Mouse (Mus musculus) hindbrain, postnatal 0 days (tissue): ENCODE measurements around the gene Esp6. TPM values are rescaled to one million over a fixed set of nuclear protein-coding genes. Genes with fewer than 3 reads are reported as not detected.

Experiments used
- ATAC-seq: fragments of 200-750 bp; cut with Nextera tagmentation; 2 replicates; pipeline ENCODE4 v1.8.0; 2017; ENCODE audit warnings: mild to moderate bottlenecking, moderate TSS enrichment, moderate library complexity
- DNase-seq: peaks from one replicate; pipeline ENCODE4 v3.0.0-alpha.2; 2015; ENCODE audit warnings: low spot score
- H3K27ac ChIP-seq: fragments of 300-500 bp; sonication (generic); 2 replicates; pipeline ENCODE4 v1.5.1; 2014; ENCODE audit warnings: mild to moderate bottlenecking
- H3K27me3 ChIP-seq: fragments of 300-500 bp; sonication (generic); 2 replicates; pipeline ENCODE4 v1.6.1; 2014; ENCODE audit warnings: low read length, mixed read lengths; ENCODE audit not compliant: insufficient read depth
- H3K36me3 ChIP-seq: fragments of 300-500 bp; sonication (generic); 2 replicates; pipeline ENCODE4 v1.6.1; 2014; ENCODE audit warnings: low read length, mixed read lengths; ENCODE audit not compliant: insufficient read depth
- H3K4me1 ChIP-seq: fragments of 300-500 bp; sonication (generic); 2 replicates; pipeline ENCODE4 v1.6.1; 2014; ENCODE audit warnings: antibody characterized with exemption, low read length, mixed read lengths; ENCODE audit not compliant: insufficient read depth
- H3K4me2 ChIP-seq: fragments of 300-500 bp; sonication (generic); 2 replicates; pipeline ENCODE4 v1.6.1; 2014; ENCODE audit warnings: low read depth, mild to moderate bottlenecking, low read length, moderate library complexity, mixed read lengths
- H3K4me3 ChIP-seq: fragments of 300-500 bp; sonication (generic); 2 replicates; pipeline ENCODE4 v1.5.1; 2014; ENCODE audit warnings: low read length
- H3K9ac ChIP-seq: fragments of 300-500 bp; sonication (generic); replicated peaks from 2 replicates; pipeline ENCODE4 v1.6.1; 2014; ENCODE audit warnings: mild to moderate bottlenecking, low read length, moderate library complexity, mixed read lengths
- H3K9me3 ChIP-seq: fragments of 300-500 bp; sonication (generic); 2 replicates; pipeline ENCODE4 v1.6.1; 2016; ENCODE audit warnings: low read length, mixed read lengths
- CTCF ChIP-seq: IDR thresholded peaks from 2 replicates; pipeline ENCODE4 v1.5.1; 2016; ENCODE audit warnings: antibody characterized with exemption, control low read depth, low read depth
- polyA plus RNA-seq: library from polyadenylated mRNA; unstranded; fragments of >200 nt; fragmentation: Nextera tagmentation; extraction: Ambion mirVana; gene quantifications from 2 replicates; pipeline ENCODE4 v1.2.1, GENCODE M21; 2015
- total RNA-seq: library from RNA; depleted of rRNA; stranded (reverse); fragments of >200 nt; gene quantifications from 2 replicates; pipeline ENCODE4 v1.2.3, GENCODE M21; 2014; rRNA removed

The Esp6 gene
- total and polyA plus RNA-seq, 2 experiments from 2014 or later: not detected

GRCm38 (mm10) chr17:40591297-40591696, 30.0 kb downstream of the Esp6 start:
- DNase-seq (no peak), ATAC-seq (no peak)
- Histone ChIP-seq H3K27ac (no peak overlapping the region), H3K9ac (no peak overlapping the region), H3K4me1 (no peaks in the 10 kb centered on the region), H3K27me3 (no peaks in the 10 kb centered on the region), H3K4me3 (no peak overlapping the region), H3K36me3 (no peaks in the 10 kb centered on the region), H3K9me3 (no peaks in the 10 kb centered on the region), H3K4me2 (no peak overlapping the region)
- TF ChIP-seq CTCF: no peak

GRCm38 (mm10) chr17:40598294-40598693, 37.0 kb downstream of the Esp6 start, which contains the start of gene Esp4:
TSS of gene Esp4 (plus strand) at chr17:40598594.
- Histone ChIP-seq H3K36me3 (no peaks in the 10 kb centered on the region), H3K9me3 (no peaks in the 10 kb centered on the region), H3K4me1 (no peaks in the 10 kb centered on the region), H3K4me2 (no peak within 1 kb of the TSS), H3K27ac (no peak within 1 kb of the TSS), H3K4me3 (no peak within 1 kb of the TSS), H3K9ac (no peak within 1 kb of the TSS), H3K27me3 (no peaks in the 10 kb centered on the region)
- no peak for TF ChIP-seq CTCF
- ATAC-seq: no peak
- DNase-seq: no peak

Other genes starting within 250 kb of the Esp6 start
- gene Crisp1, start 242.3 kb upstream of the Esp6 start, total RNA-seq: not detected in 2 replicates
- 0.16 TPM in 1 of 2 replicates, not detected in the other for gene Crisp1, start 242.3 kb upstream of the Esp6 start, polyA plus RNA-seq
- gene Esp8, start 41.5 kb upstream of the Esp6 start, total RNA-seq: not detected in 2 replicates
- gene Esp8, start 41.5 kb upstream of the Esp6 start, polyA plus RNA-seq: not detected in 2 replicates
- gene Esp4, start 37.1 kb downstream of the Esp6 start, total RNA-seq: not detected in 2 replicates
- gene Esp4, start 37.1 kb downstream of the Esp6 start, polyA plus RNA-seq: not detected in 2 replicates
- not detected in 2 replicates for gene Esp3, start 70.6 kb downstream of the Esp6 start, total RNA-seq
- gene Esp3, start 70.6 kb downstream of the Esp6 start, polyA plus RNA-seq: not detected in 2 replicates
- not detected in 2 replicates for gene Esp1, start 165.6 kb downstream of the Esp6 start, total RNA-seq
- gene Esp1, start 165.6 kb downstream of the Esp6 start, polyA plus RNA-seq: not detected in 2 replicates
- gene Crisp2, start 245.5 kb downstream of the Esp6 start, total RNA-seq: not detected in 2 replicates
- gene Crisp2, start 245.5 kb downstream of the Esp6 start, polyA plus RNA-seq: 0.20 TPM in 1 of 2 replicates, not detected in the other
- not detected in 2 replicates for gene Rhag, start 249.6 kb downstream of the Esp6 start, total RNA-seq
- not detected in 2 replicates for gene Rhag, start 249.6 kb downstream of the Esp6 start, polyA plus RNA-seq